Mouse (Mus musculus) gastrocnemius, adult 18-20 months (tissue): Measurements from ENCODE around the gene Ubn2. TPM values are rescaled to one million over a fixed set of nuclear protein-coding genes. Genes with fewer than 3 reads are reported as not detected.
A peak's percentile ranks its signal among the peaks of the same experiment; 100 is the strongest.
"Not testable (repeated sequence)": the region's sequence is repeated elsewhere in the genome, so short reads cannot be mapped to it uniquely, and the experiment has no call there.

Experiments
- DNase-seq: peaks from one replicate; pipeline ENCODE4 v3.0.0; 2021; ENCODE audit warnings: low spot score
- microRNA-seq: library from miRNA; unstranded; fragments of <30 nt; microRNA quantifications from one replicate; pipeline ENCODE4 v1.2.0, GENCODE M21; 2021
- total RNA-seq, 2 experiments: library from RNA; stranded (reverse); gene quantifications; 2 replicates each; pipeline ENCODE4 v1.2.3; 2021

Ubn2 gene
- total RNA-seq, 2 experiments from 2014 or later = 24.1 to 24.9 TPM

GRCm38 (mm10) chr6:38533428-38534405, 100.0 kb downstream of the Ubn2 start, which contains the start of gene Fmc1:
TSS of gene Fmc1 (plus strand) at chr6:38533502.
- peak; percentile 98 for DNase-seq

- peak; percentile 99 for DNase-seq
Observed at GRCm38 (mm10) chr6:38534640-38535365, 101.1 kb downstream of the Ubn2 start.

- DNase-seq = no peak
Observed at GRCm38 (mm10) chr6:38535366-38535690, 101.6 kb downstream of the Ubn2 start.

- no peak for DNase-seq
Observed at GRCm38 (mm10) chr6:38535788-38536187, 102.0 kb downstream of the Ubn2 start.

- not testable (repeated sequence) for DNase-seq
Observed at GRCm38 (mm10) chr6:38544141-38544540, 110.4 kb downstream of the Ubn2 start.

- DNase-seq = not testable (repeated sequence)
Observed at GRCm38 (mm10) chr6:38547005-38547404, 113.3 kb downstream of the Ubn2 start.

- DNase-seq = no peak
Observed at GRCm38 (mm10) chr6:38547707-38548106, 114.0 kb downstream of the Ubn2 start.

- DNase-seq = not testable (repeated sequence)
Observed at GRCm38 (mm10) chr6:38548595-38548994, 114.8 kb downstream of the Ubn2 start.

- not testable (repeated sequence) for DNase-seq
Observed at GRCm38 (mm10) chr6:38549840-38550239, 116.1 kb downstream of the Ubn2 start.

GRCm38 (mm10) chr6:38550250-38551061, 116.7 kb downstream of the Ubn2 start:
- peak; percentile 74 for DNase-seq

- peak; percentile 97 for DNase-seq
Observed at GRCm38 (mm10) chr6:38551062-38551988, 117.6 kb downstream of the Ubn2 start, which contains the start of gene Luc7l2. TSS of gene Luc7l2 (plus strand) at chr6:38551334.

GRCm38 (mm10) chr6:38551989-38552635, 118.4 kb downstream of the Ubn2 start:
- DNase-seq = peak; percentile 100

GRCm38 (mm10) chr6:38552636-38553000, 118.9 kb downstream of the Ubn2 start:
- DNase-seq = no peak

Small RNA genes lying within 50 kb of the gene (microRNA-seq; reads per million reads assigned to microRNA genes)
- gene Mir7670 = not detected

Other genes with a start within 250 kb of the Ubn2 start
- gene D630045J12Rik, start 179.9 kb upstream of the Ubn2 start, total RNA-seq = under 1 TPM; 0.21 to 0.23 TPM
- under 1 TPM; 0.23 to 0.31 TPM for gene Zc3hav1l, start 134.7 kb upstream of the Ubn2 start, total RNA-seq
- 1 to 10 TPM; 6.3 to 7.3 TPM for gene Zc3hav1, start 79.3 kb upstream of the Ubn2 start, total RNA-seq
- 1 to 10 TPM in 1 of 2 experiments, under 1 TPM in 1; 0.91 to 1.0 TPM for gene Ttc26, start 52.5 kb upstream of the Ubn2 start, total RNA-seq
- 100 to 1,000 TPM; 144 to 163 TPM for gene Fmc1, start 99.6 kb downstream of the Ubn2 start, total RNA-seq
- 100 to 1,000 TPM in 1 of 2 experiments, 10 to 100 TPM in 1; 93.4 to 108 TPM for gene Luc7l2, start 117.4 kb downstream of the Ubn2 start, total RNA-seq
- under 1 TPM in 1 of 2 experiments, not detected in 1; 0.31 TPM for gene Klrg2, start 203.3 kb downstream of the Ubn2 start, total RNA-seq
- gene Clec2l, start 229.1 kb downstream of the Ubn2 start, total RNA-seq = not detected